Mouse (Mus musculus): ENCODE results near the gene Rab1b.
"Not testable (repeated sequence)": the region's sequence is repeated elsewhere in the genome, so short reads cannot be mapped to it uniquely, and the experiment has no call there.

The Rab1b gene

GRCm38 (mm10) chr19:5097521-5098362 lies 9.1 kb downstream of the Rab1b start:
- no peak for DNase-seq (ENCODE audit: low read depth, low spot score)

GRCm38 (mm10) chr19:5095887-5096474 lies 10.9 kb downstream of the Rab1b start:
- no peak for DNase-seq (ENCODE audit: low read depth, low spot score)

- DNase-seq (ENCODE audit: low read depth, low spot score): no peak
These were observed 12.0 kb downstream of the Rab1b start for GRCm38 (mm10) chr19:5094746-5095417.

GRCm38 (mm10) chr19:5094243-5094632 lies 12.6 kb downstream of the Rab1b start:
- peak; percentile 83 for DNase-seq (ENCODE audit: low read depth, low spot score)

GRCm38 (mm10) chr19:5093481-5094242 lies 13.2 kb downstream of the Rab1b start:
- no peak for DNase-seq (ENCODE audit: low read depth, low spot score)

- DNase-seq (ENCODE audit: low read depth, low spot score): no peak
These were observed 14.8 kb downstream of the Rab1b start for GRCm38 (mm10) chr19:5092083-5092482.

- DNase-seq (ENCODE audit: low read depth, low spot score): no peak
These were observed 17.5 kb downstream of the Rab1b start for GRCm38 (mm10) chr19:5089324-5089723.

GRCm38 (mm10) chr19:5087884-5088728 lies 18.8 kb downstream of the Rab1b start, which contains the start of gene Yif1a:
TSS of gene Yif1a (plus strand) at chr19:5088538.
- DNase-seq (ENCODE audit: low read depth, low spot score): peak; percentile 98

- not testable (repeated sequence) for DNase-seq (ENCODE audit: low read depth, low spot score)
These were observed 20.3 kb downstream of the Rab1b start for GRCm38 (mm10) chr19:5086533-5086932.

GRCm38 (mm10) chr19:5085145-5085863 lies 21.6 kb downstream of the Rab1b start, which contains the start of gene Tmem151a:
TSS of gene Tmem151a (minus strand) at chr19:5085531.
- DNase-seq (ENCODE audit: low read depth, low spot score): no peak

- DNase-seq (ENCODE audit: low read depth, low spot score): no peak
These were observed 22.1 kb downstream of the Rab1b start for GRCm38 (mm10) chr19:5084834-5085144.

GRCm38 (mm10) chr19:5083961-5084833 lies 22.7 kb downstream of the Rab1b start:
- no peak for DNase-seq (ENCODE audit: low read depth, low spot score)

GRCm38 (mm10) chr19:5082596-5082995 lies 24.3 kb downstream of the Rab1b start:
- no peak for DNase-seq (ENCODE audit: low read depth, low spot score)

- DNase-seq (ENCODE audit: low read depth, low spot score): no peak
These were observed 24.9 kb downstream of the Rab1b start for GRCm38 (mm10) chr19:5082005-5082404.

GRCm38 (mm10) chr19:5079279-5079678 lies 27.6 kb downstream of the Rab1b start:
- no peak for DNase-seq (ENCODE audit: low read depth, low spot score)

- no peak for DNase-seq (ENCODE audit: low read depth, low spot score)
These were observed 33.4 kb downstream of the Rab1b start for GRCm38 (mm10) chr19:5073518-5073917.

- peak; percentile 68 for DNase-seq (ENCODE audit: low read depth, low spot score)
These were observed 33.8 kb downstream of the Rab1b start for GRCm38 (mm10) chr19:5073028-5073427.

GRCm38 (mm10) chr19:5072389-5073019 lies 34.4 kb downstream of the Rab1b start:
- peak; percentile 72 for DNase-seq (ENCODE audit: low read depth, low spot score)
